Mouse (Mus musculus) cortical plate, adult 2 months (tissue): Measurements from ENCODE around the gene Slit3.

Experiments used
- CTCF ChIP-seq: fragments of 200-500 bp; IDR thresholded peaks from 2 replicates; pipeline ENCODE4 v1.5.1; 2011; ENCODE audit warnings: mild to moderate bottlenecking, control low read depth, low read length; ENCODE audit not compliant: insufficient read depth; ENCODE audit errors: extremely low read depth
- POLR2A ChIP-seq: fragments of 200-500 bp; IDR thresholded peaks from 2 replicates; pipeline ENCODE4 v1.6.1; 2011; ENCODE audit warnings: mild to moderate bottlenecking, low read length, control low read depth; ENCODE audit not compliant: insufficient read depth; ENCODE audit errors: extremely low read depth

DNA sequence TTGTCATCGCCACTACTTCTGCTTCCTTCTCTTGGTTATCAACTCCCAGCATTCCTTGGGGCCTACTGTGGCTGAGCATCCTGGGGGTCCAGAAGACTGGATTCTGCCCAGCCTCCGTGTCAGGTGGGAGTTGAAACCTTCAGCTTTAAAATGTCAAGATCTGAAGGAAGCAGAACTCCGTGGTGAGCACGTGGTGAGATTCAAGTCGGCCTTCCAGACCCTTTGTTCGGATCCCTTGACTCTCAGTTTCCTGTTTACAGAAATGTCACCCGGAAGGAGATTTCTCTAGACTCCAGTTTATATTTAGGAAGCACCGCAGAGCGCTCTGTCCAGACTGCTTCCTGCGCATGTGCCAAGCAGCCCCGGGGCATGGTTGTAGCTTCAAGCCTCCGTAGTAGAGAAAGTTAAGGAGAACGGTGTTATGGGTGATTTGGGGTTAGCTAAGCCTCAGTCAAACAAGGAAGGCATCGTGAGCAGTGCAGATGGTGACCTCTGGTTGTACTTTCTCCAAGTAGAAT lies 167.8 kb downstream of the Slit3 start:
- no peak for TF ChIP-seq POLR2A
- TF ChIP-seq CTCF, result no peak
